Mouse (Mus musculus) megakaryocyte-erythroid progenitor cell, adult 5-6 weeks (primary cell): Measurements from ENCODE around the gene Tom1l1. TPM values are rescaled to one million over a fixed set of nuclear protein-coding genes. Genes with fewer than 3 reads are reported as not detected.
A peak's percentile ranks its signal among the peaks of the same experiment; 100 is the strongest.

Experiments
- ATAC-seq: replicated peaks from 2 replicates; pipeline ENCODE4 v1.8.0; 2016; ENCODE audit warnings: mild to moderate bottlenecking, inconsistent platforms; ENCODE audit not compliant: severe bottlenecking, poor library complexity, low FRiP score, low TSS enrichment
- total RNA-seq, 2 experiments: library from RNA; stranded (forward) in 1 of 2; stranded (reverse) in 1 of 2; fragments of 200-1000, 215-1000 nt in 1 of 2; fragments of >200 nt in 1 of 2; fragmentation: Nextera tagmentation in 1 of 2; gene quantifications; 2 replicates each; pipeline ENCODE4 v1.2.3; 2014 to 2017

The Tom1l1 gene
- total RNA-seq, 2 experiments from 2014 or later: 48.7 to 78.0 TPM

GRCm38 (mm10) chr11:90627751-90628150 lies 60.4 kb downstream of the Tom1l1 start:
- no peak for ATAC-seq

GRCm38 (mm10) chr11:90625174-90625573 lies 63.0 kb downstream of the Tom1l1 start:
- ATAC-seq: no peak

DNA sequence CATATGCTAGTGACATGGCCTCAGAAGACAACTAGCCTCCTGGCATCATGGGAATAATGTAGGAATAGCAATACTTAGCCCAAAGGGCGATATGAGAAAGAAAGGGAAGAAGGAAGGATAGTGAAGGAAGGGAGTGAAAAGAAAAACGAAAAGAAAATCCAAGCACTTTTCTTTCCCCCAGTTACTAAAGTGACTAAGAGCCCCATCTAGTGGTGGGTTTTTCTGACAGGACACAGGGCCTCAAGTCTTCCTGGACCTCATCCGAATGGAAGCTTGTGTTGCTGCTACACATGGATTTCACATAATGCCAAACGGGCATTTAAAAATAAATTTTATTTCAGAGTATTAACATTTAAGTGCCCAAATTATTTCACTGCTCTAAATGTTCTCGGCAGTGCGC lies 64.7 kb downstream of the Tom1l1 start:
- ATAC-seq: peak; percentile 80

- no peak for ATAC-seq
Observed at GRCm38 (mm10) chr11:90622500-90622899, 65.7 kb downstream of the Tom1l1 start.

DNA sequence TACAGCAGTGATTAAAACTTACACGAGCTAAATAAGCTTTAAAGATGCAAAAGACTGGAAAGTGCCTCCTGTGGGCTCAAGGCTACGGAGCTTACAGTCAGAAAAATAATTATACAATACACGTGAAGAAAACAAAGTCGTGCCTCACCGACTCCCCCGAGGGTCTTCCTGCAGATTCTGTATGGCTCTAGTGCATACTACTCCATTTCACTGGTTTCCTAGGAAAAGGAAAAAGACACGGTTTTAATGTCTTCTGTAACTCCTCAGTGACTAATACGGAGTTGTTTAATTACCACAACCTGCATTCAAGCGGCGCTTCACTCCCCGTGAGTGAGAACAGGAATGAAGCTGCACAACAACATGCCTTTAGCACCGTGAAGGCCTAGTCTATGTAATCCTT lies 66.1 kb downstream of the Tom1l1 start:
- ATAC-seq: no peak

- ATAC-seq: 0 out of 2 replicates have a peak, but pooled peaks have one; percentile 49
Observed at GRCm38 (mm10) chr11:90616431-90616830, 71.7 kb downstream of the Tom1l1 start.

DNA sequence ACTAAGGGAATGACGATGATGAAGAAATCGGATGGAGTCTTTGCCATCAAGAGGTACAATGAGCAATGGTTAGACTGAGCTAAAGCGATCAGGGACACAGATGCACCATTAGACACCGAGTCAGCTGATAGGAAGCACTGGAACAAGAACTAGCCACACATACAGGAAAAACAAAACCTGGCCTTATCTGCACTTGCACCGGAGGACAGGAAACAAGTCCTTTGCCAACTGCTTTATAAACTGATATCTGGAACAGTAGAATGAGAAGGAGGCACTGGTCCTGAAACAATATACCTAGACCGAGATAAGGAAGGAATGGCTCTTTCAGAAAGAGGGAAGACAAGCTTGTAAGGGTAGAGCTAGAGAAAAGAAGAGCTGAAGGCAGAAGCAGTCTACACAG lies 73.4 kb downstream of the Tom1l1 start:
- ATAC-seq: peak; percentile 81

DNA sequence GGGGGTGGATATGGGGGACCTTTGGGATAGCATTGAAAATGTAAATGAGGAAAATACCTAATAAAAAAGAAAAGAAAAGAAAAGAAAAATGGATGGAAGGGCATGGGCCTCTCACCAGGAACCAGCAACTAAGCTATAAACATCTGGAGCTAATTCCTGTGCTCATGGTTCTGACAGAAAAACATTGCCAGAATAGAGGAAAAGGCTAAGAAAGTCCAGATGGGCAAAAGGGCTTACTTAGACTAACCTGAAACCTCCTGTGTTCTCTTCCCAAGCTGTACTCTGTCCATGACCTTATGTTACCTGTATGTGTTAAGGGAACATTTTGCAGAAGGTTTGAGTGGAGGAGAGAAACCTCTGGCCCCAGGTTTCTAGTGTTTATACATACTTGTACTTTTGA lies 76.0 kb downstream of the Tom1l1 start:
- ATAC-seq: no peak

DNA sequence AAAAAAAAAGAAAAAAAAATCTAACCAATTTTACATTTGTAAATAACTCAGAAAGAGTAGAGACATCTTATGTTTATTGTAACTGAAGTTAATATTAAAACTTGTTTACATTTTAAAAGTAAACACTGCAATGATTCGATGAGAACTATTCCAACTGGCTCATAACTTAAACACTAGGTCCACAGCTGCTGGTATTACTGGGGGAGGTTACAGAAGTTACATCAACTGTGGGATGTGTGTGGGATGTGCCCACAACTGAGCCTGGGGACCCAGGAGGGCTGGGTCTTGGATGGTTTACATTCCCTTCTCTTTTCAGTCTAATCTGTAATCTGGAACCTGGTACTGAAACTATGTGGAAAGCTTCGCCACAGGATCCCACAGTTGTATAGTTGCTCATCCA lies 85.1 kb downstream of the Tom1l1 start:
- ATAC-seq: no peak

DNA sequence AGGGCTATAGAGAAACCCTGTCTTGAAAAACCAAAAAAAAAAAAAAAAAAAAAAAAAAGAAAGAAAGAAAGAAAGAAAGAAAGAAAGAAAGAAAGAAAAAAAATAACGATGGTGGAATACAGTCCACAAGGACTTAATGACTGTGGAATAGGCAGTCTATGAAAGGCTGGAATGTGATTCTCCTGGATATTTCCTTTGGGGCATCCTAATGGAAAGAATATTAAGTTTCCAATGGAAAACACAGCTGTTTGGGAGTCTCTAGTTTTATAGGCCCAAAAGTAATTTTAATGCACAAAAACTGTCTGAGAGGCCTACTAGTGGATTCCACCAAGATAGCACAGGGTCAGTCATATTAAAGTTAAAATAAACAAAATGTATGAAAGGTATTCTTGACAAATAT lies 92.3 kb downstream of the Tom1l1 start:
- ATAC-seq: no peak

Other genes starting within 250 kb of the Tom1l1 start
- gene Stxbp4, start 50.3 kb downstream of the Tom1l1 start, total RNA-seq (2014; fragmentation: Nextera tagmentation): 14.0 and 20.4 TPM in 2 replicates
- 4.1 and 7.0 TPM in 2 replicates for gene Stxbp4, start 50.3 kb downstream of the Tom1l1 start, total RNA-seq (2017)
- gene Cox11, start 50.2 kb downstream of the Tom1l1 start, total RNA-seq (2014; fragmentation: Nextera tagmentation): 37.0 and 40.1 TPM in 2 replicates
- gene Cox11, start 50.2 kb downstream of the Tom1l1 start, total RNA-seq (2017): 15.5 and 37.0 TPM in 2 replicates